Mouse (Mus musculus) cerebellum, adult 9-11 months (tissue): ENCODE data around the gene Cd81.

Experiments
- DNase-seq: peaks from one replicate; pipeline ENCODE4 v3.0.0; 2022

Gene Cd81

GRCm38 (mm10) chr7:143021356-143022164 lies 31.0 kb upstream of the Cd81 start:
- no peak for DNase-seq

GRCm38 (mm10) chr7:143023499-143023898 lies 29.0 kb upstream of the Cd81 start:
- no peak for DNase-seq

GRCm38 (mm10) chr7:143024293-143024692 lies 28.2 kb upstream of the Cd81 start:
- DNase-seq: no peak

- DNase-seq: no peak
Observed at GRCm38 (mm10) chr7:143025496-143025895, 27.0 kb upstream of the Cd81 start.

- no peak for DNase-seq
Observed at GRCm38 (mm10) chr7:143027196-143027595, 25.3 kb upstream of the Cd81 start.

- no peak for DNase-seq
Observed at GRCm38 (mm10) chr7:143031816-143032215, 20.7 kb upstream of the Cd81 start.

GRCm38 (mm10) chr7:143033581-143033980 lies 19.0 kb upstream of the Cd81 start:
- no peak for DNase-seq

GRCm38 (mm10) chr7:143034112-143034511 lies 18.4 kb upstream of the Cd81 start:
- DNase-seq: no peak

GRCm38 (mm10) chr7:143034519-143035450 lies 17.8 kb upstream of the Cd81 start:
- no peak for DNase-seq

- no peak for DNase-seq
Observed at GRCm38 (mm10) chr7:143036787-143037186, 15.8 kb upstream of the Cd81 start.

- no peak for DNase-seq
Observed at GRCm38 (mm10) chr7:143037306-143037705, 15.2 kb upstream of the Cd81 start.

- no peak for DNase-seq
Observed at GRCm38 (mm10) chr7:143038174-143038931, 14.2 kb upstream of the Cd81 start.

- no peak for DNase-seq
Observed at GRCm38 (mm10) chr7:143040561-143040960, 12.0 kb upstream of the Cd81 start.

GRCm38 (mm10) chr7:143041138-143041822 lies 11.3 kb upstream of the Cd81 start:
- DNase-seq: no peak

GRCm38 (mm10) chr7:143042089-143042488 lies 10.4 kb upstream of the Cd81 start:
- peak; percentile 11 for DNase-seq

GRCm38 (mm10) chr7:143042897-143043300 lies 9.6 kb upstream of the Cd81 start:
- DNase-seq: no peak

- no peak for DNase-seq
Observed at GRCm38 (mm10) chr7:143044049-143044825, 8.3 kb upstream of the Cd81 start.

- DNase-seq: no peak
Observed at GRCm38 (mm10) chr7:143044826-143045206, 7.7 kb upstream of the Cd81 start.

- no peak for DNase-seq
Observed at GRCm38 (mm10) chr7:143046358-143046757, 6.2 kb upstream of the Cd81 start.

GRCm38 (mm10) chr7:143049331-143049730 lies 3.2 kb upstream of the Cd81 start:
- peak; percentile 7 for DNase-seq
